Mouse (Mus musculus) left cerebral cortex, postnatal 4 days (tissue): Measurements from ENCODE around the gene Rpl27. TPM values are rescaled to one million over a fixed set of nuclear protein-coding genes. Genes with fewer than 3 reads are reported as not detected.
"Not testable (repeated sequence)": the region's sequence is repeated elsewhere in the genome, so short reads cannot be mapped to it uniquely, and the experiment has no call there.

Experiments used
- DNase-seq: peaks from one replicate; pipeline ENCODE4 v3.0.0-alpha.2; 2022
- intact Hi-C: fragments of 180-260 bp; cut with DNase I; formaldehyde crosslinking; loops from one replicate; pipeline ENCODE4 v1.15.1; 2025
- total RNA-seq, 2 experiments: library from RNA; stranded (reverse); gene quantifications; 2 replicates each; pipeline ENCODE4 v1.2.3; 2021

Gene Rpl27
- total RNA-seq, 2 experiments from 2014 or later = 68.9 to 71.3 TPM

- intact Hi-C loops = loop anchor here (5.0 kb wide), 1 partner anchor 81 kb away; no protein-coding TSS in a partner anchor
- not testable (repeated sequence) for DNase-seq
Observed at GRCm38 (mm10) chr11:101466552-101466950, 24.5 kb downstream of the Rpl27 start.

GRCm38 (mm10) chr11:101467477-101468262, 25.6 kb downstream of the Rpl27 start:
- DNase-seq = peak; percentile 89

GRCm38 (mm10) chr11:101468263-101468688, 26.2 kb downstream of the Rpl27 start:
- intact Hi-C loops = loop anchor here (5.0 kb wide), 1 partner anchor 79 kb away; no protein-coding TSS in a partner anchor
- DNase-seq = no peak

More at GRCm38 (mm10) chr11:101467477-101468262, 25.6 kb downstream of the Rpl27 start:
- intact Hi-C loops = loop anchor here (5.0 kb wide), 1 partner anchor 80 kb away; no protein-coding TSS in a partner anchor

GRCm38 (mm10) chr11:101468731-101469130, 26.6 kb downstream of the Rpl27 start:
- no peak for DNase-seq
- intact Hi-C loops = loop anchor here (5.0 kb wide), 1 partner anchor 79 kb away; no protein-coding TSS in a partner anchor

GRCm38 (mm10) chr11:101469155-101469554, 27.1 kb downstream of the Rpl27 start:
- DNase-seq = no peak
- intact Hi-C loops = loop anchor here (5.0 kb wide), 1 partner anchor 78 kb away; no protein-coding TSS in a partner anchor

- DNase-seq = no peak
- intact Hi-C loops = no loop called here
Observed at GRCm38 (mm10) chr11:101470206-101470605, 28.1 kb downstream of the Rpl27 start.

- intact Hi-C loops = no loop called here
- peak; percentile 75 for DNase-seq
Observed at GRCm38 (mm10) chr11:101471926-101472325, 29.8 kb downstream of the Rpl27 start.

GRCm38 (mm10) chr11:101472336-101472735, 30.2 kb downstream of the Rpl27 start:
- intact Hi-C loops = no loop called here
- peak; percentile 84 for DNase-seq

- DNase-seq, intact Hi-C loops: not testable (repeated sequence)
Observed at GRCm38 (mm10) chr11:101473686-101474085, 31.6 kb downstream of the Rpl27 start.

GRCm38 (mm10) chr11:101474298-101474697, 32.2 kb downstream of the Rpl27 start:
- intact Hi-C loops = no loop called here
- DNase-seq = no peak

- DNase-seq, intact Hi-C loops: not testable (repeated sequence)
Observed at GRCm38 (mm10) chr11:101476361-101476760, 34.3 kb downstream of the Rpl27 start.

- intact Hi-C loops = no loop called here
- DNase-seq = peak; percentile 95
Observed at GRCm38 (mm10) chr11:101477194-101477551, 35.1 kb downstream of the Rpl27 start.

- peak; percentile 86 for DNase-seq
- intact Hi-C loops = no loop called here
Observed at GRCm38 (mm10) chr11:101477552-101478211, 35.6 kb downstream of the Rpl27 start.

- intact Hi-C loops = no loop called here
- DNase-seq = peak; percentile 82
Observed at GRCm38 (mm10) chr11:101479171-101479635, 37.1 kb downstream of the Rpl27 start.

GRCm38 (mm10) chr11:101480912-101481311, 38.8 kb downstream of the Rpl27 start:
- DNase-seq = no peak
- intact Hi-C loops = no loop called here

- intact Hi-C loops = no loop called here
- DNase-seq = no peak
Observed at GRCm38 (mm10) chr11:101483804-101484203, 41.7 kb downstream of the Rpl27 start.

GRCm38 (mm10) chr11:101484245-101484644, 42.1 kb downstream of the Rpl27 start:
- no peak for DNase-seq
- intact Hi-C loops = no loop called here

GRCm38 (mm10) chr11:101484814-101485213, 42.7 kb downstream of the Rpl27 start:
- no peak for DNase-seq
- intact Hi-C loops = no loop called here

GRCm38 (mm10) chr11:101485509-101486028, 43.5 kb downstream of the Rpl27 start:
- intact Hi-C loops = no loop called here
- DNase-seq = no peak

- intact Hi-C loops = no loop called here
- no peak for DNase-seq
Observed at GRCm38 (mm10) chr11:101486126-101486525, 44.0 kb downstream of the Rpl27 start.
